In the genomic region with DNA sequence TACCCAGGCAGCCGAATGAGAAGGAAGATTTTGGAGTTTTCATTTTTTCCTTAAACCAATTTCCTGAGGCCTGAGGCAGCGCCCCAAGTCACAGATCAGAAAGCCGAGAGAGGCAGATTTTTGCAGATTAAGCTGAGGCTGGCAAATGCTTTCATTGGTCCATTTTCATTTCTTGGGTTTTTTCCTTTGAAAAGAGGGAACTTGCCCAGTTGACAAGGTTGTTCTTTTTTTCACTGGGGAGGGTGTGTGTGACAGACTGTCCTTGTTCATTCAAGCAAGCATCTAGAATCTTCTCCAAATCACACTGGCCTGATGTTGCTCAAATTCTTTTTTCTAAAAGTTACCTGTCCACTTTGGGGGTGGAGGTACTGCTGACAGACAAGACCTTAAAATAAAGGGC, we compare ENCODE assay signal across 9 mouse cellular contexts. TPM values are rescaled to one million over a fixed set of nuclear protein-coding genes. Genes with fewer than 3 reads are reported as not detected.
DNase-seq lines count a peak whose midpoint lies in the region; ATAC-seq and TF ChIP-seq lines count a peak whose summit lies in the region.
"Had no signal": no experiment of that assay in that cellular context is flagged by ENCODE, and none has a peak within 500 bp of the region (broad histone marks: within the 10 kb centered on the region; RNA-seq: fewer than 3 reads in every experiment).

No protein-coding gene starts in this region.

- H3K9me3 ChIP-seq in forebrain, embryonic 10.5 days: no peaks in the 10 kb centered on the region
- no peaks in the 10 kb centered on the region for H3K9me3 ChIP-seq in forebrain, embryonic 16.5 days (ENCODE audit: control insufficient read depth, low read length)
- H3K9me3 ChIP-seq in lung, postnatal 0 days (ENCODE audit: low read length): no peaks in the 10 kb centered on the region
- no peaks in the 10 kb centered on the region for H3K9me3 ChIP-seq in neural tube, embryonic 13.5 days

- peaks cover 68% of the 10 kb centered on the region for H3K4me1 ChIP-seq in forebrain, embryonic 10.5 days
- peaks cover 21% of the 10 kb centered on the region for H3K4me1 ChIP-seq in forebrain, embryonic 16.5 days (replicated peaks; ENCODE audit: control insufficient read depth, insufficient read depth, low read length)
- peaks cover 4% of the 10 kb centered on the region; the same call in 1 of the 2 replicates for H3K4me1 ChIP-seq in lung, postnatal 0 days (ENCODE audit: insufficient read depth, low read depth, low read length)
- peaks cover 49% of the 10 kb centered on the region for H3K4me1 ChIP-seq in neural tube, embryonic 13.5 days (replicated peaks)

- H3K36me3 ChIP-seq in forebrain, embryonic 10.5 days (replicated peaks): peaks cover 22% of the 10 kb centered on the region
- H3K36me3 ChIP-seq in forebrain, embryonic 16.5 days (ENCODE audit: control insufficient read depth, insufficient read depth): no peaks in the 10 kb centered on the region
- H3K36me3 ChIP-seq in lung, postnatal 0 days (ENCODE audit: insufficient read depth, low read length): no peaks in the 10 kb centered on the region
- H3K36me3 ChIP-seq in neural tube, embryonic 13.5 days: no peaks in the 10 kb centered on the region

- H3K4me2 ChIP-seq in forebrain, embryonic 16.5 days (ENCODE audit: low read length): no peak overlapping the region; the same call in 1 of the 2 replicates
- H3K4me2 ChIP-seq in lung, postnatal 0 days (replicated peaks; ENCODE audit: low read depth, low read length): peak overlapping the region; percentile 83
- peak overlapping the region; percentile 96 for H3K4me2 ChIP-seq in neural tube, embryonic 13.5 days

- no peak for TF ChIP-seq EP300 in lung, postnatal 0 days (IDR thresholded peaks at IDR 0.05)

- no peak for TF ChIP-seq CTCF in lung, postnatal 0 days (IDR thresholded peaks at IDR 0.05)

- no peak for DNase-seq in forebrain, embryonic 10.5 days (ENCODE audit: extremely low spot score, low spot score)
- no peak for DNase-seq in lung, postnatal 0 days (ENCODE audit: low spot score)
- no peak for DNase-seq in lung, postnatal 14 days
- no peak for DNase-seq in testis, postnatal 10 days (ENCODE audit: low spot score)
- DNase-seq: adrenal gland, postnatal 25 days had no signal

- no peak for ATAC-seq in forebrain, embryonic 16.5 days
- no peak for ATAC-seq in lung, postnatal 0 days
- ATAC-seq in hematopoietic stem cell, adult 5-6 weeks (replicated peaks in 1 of 2; ENCODE audit: insufficient read depth in 1 of 2, low FRiP score in 2 of 2, low TSS enrichment in 1 of 2, low read depth in 1 of 2, poor library complexity in 2 of 2, severe bottlenecking in 2 of 2): peak; percentile 22 to 24
- ATAC-seq in neural tube, embryonic 13.5 days (ENCODE audit: low read depth): no peak
- no peak for ATAC-seq in megakaryocyte-erythroid progenitor cell, adult 5-6 weeks (replicated peaks; ENCODE audit: low FRiP score, low TSS enrichment, poor library complexity, severe bottlenecking)

- peak overlapping the region; percentile 74 for H3K4me3 ChIP-seq in forebrain, embryonic 10.5 days
- H3K4me3 ChIP-seq in forebrain, embryonic 16.5 days (replicated peaks; ENCODE audit: low read length): no peak overlapping the region
- peak overlapping the region; percentile 52; the same call in 1 of the 2 replicates for H3K4me3 ChIP-seq in lung, postnatal 0 days (ENCODE audit: low read depth, low read length)
- H3K4me3 ChIP-seq in neural tube, embryonic 13.5 days: 0 out of 2 replicates have a peak overlapping the region, but pooled peaks have one; percentile 64

- H3K27ac ChIP-seq in forebrain, embryonic 10.5 days: peak overlapping the region; percentile 66; the same call in 1 of the 2 replicates
- H3K27ac ChIP-seq in forebrain, embryonic 16.5 days (ENCODE audit: low read length): no peak overlapping the region
- H3K27ac ChIP-seq in lung, postnatal 0 days (ENCODE audit: low read length): no peak overlapping the region
- H3K27ac ChIP-seq in neural tube, embryonic 13.5 days (replicated peaks): no peak overlapping the region

- H3K9ac ChIP-seq in forebrain, embryonic 16.5 days (replicated peaks; ENCODE audit: low read depth, low read length): no peak overlapping the region
- H3K9ac ChIP-seq in lung, postnatal 0 days (replicated peaks; ENCODE audit: low read depth): no peak overlapping the region
- no peak overlapping the region for H3K9ac ChIP-seq in neural tube, embryonic 13.5 days

- H3K27me3 ChIP-seq in forebrain, embryonic 10.5 days (ENCODE audit: poor library complexity, severe bottlenecking): no peaks in the 10 kb centered on the region; the same call in 1 of the 2 replicates
- no peaks in the 10 kb centered on the region for H3K27me3 ChIP-seq in forebrain, embryonic 16.5 days (replicated peaks; ENCODE audit: control insufficient read depth, insufficient read depth, low read length)
- H3K27me3 ChIP-seq in lung, postnatal 0 days (replicated peaks; ENCODE audit: insufficient read depth, low read length): no peaks in the 10 kb centered on the region
- H3K27me3 ChIP-seq in neural tube, embryonic 13.5 days: peaks cover 13% of the 10 kb centered on the region

- 17% methylated on average over 3 of the region's 3 CpGs for WGBS in forebrain, embryonic 10.5 days
- 21% methylated on average over 3 of the region's 3 CpGs for WGBS in forebrain, embryonic 16.5 days
- 51% methylated on average over 3 of the region's 3 CpGs for WGBS in lung, postnatal 0 days
- WGBS in neural tube, embryonic 13.5 days: 35% methylated on average over 3 of the region's 3 CpGs

RNA-seq across cellular contexts. Expression of a gene that starts 2.5 kb away (rescaled TPM):
- polyA plus RNA-seq in forebrain, embryonic 10.5 days (2016; fragmentation: Nextera tagmentation; extraction: Ambion mirVana): 16.1 and 16.8 TPM in 2 replicates
- 2.5 TPM in 2 replicates for polyA plus RNA-seq in forebrain, embryonic 16.5 days (2015; fragmentation: Nextera tagmentation; extraction: Ambion mirVana)
- 4.5 and 5.2 TPM in 2 replicates for polyA plus RNA-seq in lung, postnatal 0 days (2015; fragmentation: Nextera tagmentation; extraction: Ambion mirVana)
- 18.8 and 23.6 TPM in 2 replicates for total RNA-seq in hematopoietic stem cell, adult 5-6 weeks (2017)
- polyA plus RNA-seq in neural tube, embryonic 13.5 days (2015; fragmentation: Nextera tagmentation; extraction: Ambion mirVana): 3.4 and 3.9 TPM in 2 replicates
- total RNA-seq in megakaryocyte-erythroid progenitor cell, adult 5-6 weeks (2014; fragmentation: Nextera tagmentation): 7.4 and 7.7 TPM in 2 replicates
- total RNA-seq in megakaryocyte-erythroid progenitor cell, adult 5-6 weeks (2017): 5.4 and 9.4 TPM in 2 replicates

RNA-seq across cellular contexts. Expression of a gene that starts 40.7 kb away (rescaled TPM):
- polyA plus RNA-seq in forebrain, embryonic 10.5 days (2016; fragmentation: Nextera tagmentation; extraction: Ambion mirVana): 10.9 and 11.9 TPM in 2 replicates
- 14.3 and 15.3 TPM in 2 replicates for polyA plus RNA-seq in forebrain, embryonic 16.5 days (2015; fragmentation: Nextera tagmentation; extraction: Ambion mirVana)
- polyA plus RNA-seq in lung, postnatal 0 days (2015; fragmentation: Nextera tagmentation; extraction: Ambion mirVana): 18.6 and 18.9 TPM in 2 replicates
- total RNA-seq in hematopoietic stem cell, adult 5-6 weeks (2017): 2.0 and 3.4 TPM in 2 replicates
- polyA plus RNA-seq in neural tube, embryonic 13.5 days (2015; fragmentation: Nextera tagmentation; extraction: Ambion mirVana): 12.3 and 14.3 TPM in 2 replicates
- total RNA-seq in megakaryocyte-erythroid progenitor cell, adult 5-6 weeks (2014; fragmentation: Nextera tagmentation): 2.1 and 3.9 TPM in 2 replicates
- total RNA-seq in megakaryocyte-erythroid progenitor cell, adult 5-6 weeks (2017): 1.6 and 2.1 TPM in 2 replicates

Comparison
In these comparisons a context has a peak if more than half of its experiments do, and no peak if none do; other contexts are left out.
1. ATAC-seq: peak in hematopoietic stem cell, adult 5-6 weeks (2 of 2); none in forebrain, embryonic 16.5 days (single experiment), lung, postnatal 0 days (single experiment), neural tube, embryonic 13.5 days (single experiment) and megakaryocyte-erythroid progenitor cell, adult 5-6 weeks (single experiment).